Mouse (Mus musculus): ENCODE results near the gene Smim24.

Gene Smim24

GRCm38 (mm10) chr10:81423476-81424245, 30.8 kb downstream of the Smim24 start:
- no peak for DNase-seq

GRCm38 (mm10) chr10:81424246-81425051, 31.6 kb downstream of the Smim24 start:
- peak; percentile 36 for DNase-seq

- peak; percentile 12 for DNase-seq
Measured at GRCm38 (mm10) chr10:81425236-81425850, 32.5 kb downstream of the Smim24 start.

GRCm38 (mm10) chr10:81426081-81426671, 33.3 kb downstream of the Smim24 start:
- DNase-seq: no peak

GRCm38 (mm10) chr10:81426897-81427296, 34.0 kb downstream of the Smim24 start:
- no peak for DNase-seq

- DNase-seq: no peak
Measured at GRCm38 (mm10) chr10:81427327-81427726, 34.5 kb downstream of the Smim24 start.

- no peak for DNase-seq
Measured at GRCm38 (mm10) chr10:81427804-81428506, 35.1 kb downstream of the Smim24 start.

GRCm38 (mm10) chr10:81428507-81428870, 35.6 kb downstream of the Smim24 start:
- DNase-seq: no peak

- no peak for DNase-seq
Measured at GRCm38 (mm10) chr10:81429092-81429491, 36.2 kb downstream of the Smim24 start.

- peak; percentile 85 for DNase-seq
Measured at GRCm38 (mm10) chr10:81429605-81430061, 36.8 kb downstream of the Smim24 start.

GRCm38 (mm10) chr10:81430141-81430830, 37.4 kb downstream of the Smim24 start:
- DNase-seq: peak; percentile 87

GRCm38 (mm10) chr10:81430831-81431525, 38.1 kb downstream of the Smim24 start:
- peak; percentile 80 for DNase-seq

GRCm38 (mm10) chr10:81431526-81432168, 38.8 kb downstream of the Smim24 start:
- peak; percentile 80 for DNase-seq

GRCm38 (mm10) chr10:81432169-81432867, 39.5 kb downstream of the Smim24 start:
- DNase-seq: no peak

- DNase-seq: peak; percentile 98
Measured at GRCm38 (mm10) chr10:81432868-81433262, 40.0 kb downstream of the Smim24 start.

- no peak for DNase-seq
Measured at GRCm38 (mm10) chr10:81433541-81434289, 40.9 kb downstream of the Smim24 start.

GRCm38 (mm10) chr10:81434361-81435263, 41.8 kb downstream of the Smim24 start:
- no peak for DNase-seq

- DNase-seq: peak; percentile 59
Measured at GRCm38 (mm10) chr10:81435436-81435835, 42.6 kb downstream of the Smim24 start.

All from retina, postnatal 1 day (tissue).